Mouse (Mus musculus) induced T-regulatory cell, adult 2 months (primary cell): ENCODE measurements around the gene Grin2b.

ENCODE experiments used
- DNase-seq: peaks from one replicate; pipeline ENCODE4 v3.0.0-alpha.2; 2012; ENCODE audit warnings: low read depth

Gene Grin2b

GRCm38 (mm10) chr6:136008120-136008519, 165.2 kb downstream of the Grin2b start:
- no peak for DNase-seq

GRCm38 (mm10) chr6:135994691-135995090, 178.6 kb downstream of the Grin2b start:
- DNase-seq, result no peak

- no peak for DNase-seq
Measured at GRCm38 (mm10) chr6:135993897-135994296, 179.4 kb downstream of the Grin2b start.

- no peak for DNase-seq
Measured at GRCm38 (mm10) chr6:135993378-135993777, 179.9 kb downstream of the Grin2b start.

- no peak for DNase-seq
Measured at GRCm38 (mm10) chr6:135976106-135976505, 197.2 kb downstream of the Grin2b start.

- DNase-seq, result no peak
Measured at GRCm38 (mm10) chr6:135972481-135972880, 200.8 kb downstream of the Grin2b start.

- DNase-seq, result no peak
Measured at GRCm38 (mm10) chr6:135971481-135971880, 201.8 kb downstream of the Grin2b start.

- DNase-seq, result no peak
Measured at GRCm38 (mm10) chr6:135970716-135971318, 202.5 kb downstream of the Grin2b start.

- no peak for DNase-seq
Measured at GRCm38 (mm10) chr6:135961766-135962165, 211.5 kb downstream of the Grin2b start.

- no peak for DNase-seq
Measured at GRCm38 (mm10) chr6:135959629-135960028, 213.7 kb downstream of the Grin2b start.

GRCm38 (mm10) chr6:135951666-135952065, 221.6 kb downstream of the Grin2b start:
- DNase-seq, result no peak

GRCm38 (mm10) chr6:135945511-135945910, 227.8 kb downstream of the Grin2b start:
- DNase-seq, result no peak

GRCm38 (mm10) chr6:135944358-135944757, 229.0 kb downstream of the Grin2b start:
- DNase-seq, result no peak

- no peak for DNase-seq
Measured at GRCm38 (mm10) chr6:135943121-135943617, 230.1 kb downstream of the Grin2b start.

- DNase-seq, result no peak
Measured at GRCm38 (mm10) chr6:135932924-135933323, 240.4 kb downstream of the Grin2b start.

GRCm38 (mm10) chr6:135932400-135932920, 240.9 kb downstream of the Grin2b start:
- DNase-seq, result no peak

GRCm38 (mm10) chr6:135917676-135918075, 255.6 kb downstream of the Grin2b start:
- DNase-seq, result no peak

- DNase-seq, result no peak
Measured at GRCm38 (mm10) chr6:135914608-135915007, 258.7 kb downstream of the Grin2b start.

GRCm38 (mm10) chr6:135912114-135912513, 261.2 kb downstream of the Grin2b start:
- no peak for DNase-seq

- no peak for DNase-seq
Measured at GRCm38 (mm10) chr6:135911131-135911530, 262.2 kb downstream of the Grin2b start.

- DNase-seq, result peak; percentile 18
Measured at GRCm38 (mm10) chr6:135907540-135908320, 265.6 kb downstream of the Grin2b start.

GRCm38 (mm10) chr6:135907137-135907536, 266.2 kb downstream of the Grin2b start:
- DNase-seq, result no peak

- no peak for DNase-seq
Measured at GRCm38 (mm10) chr6:135904391-135904790, 268.9 kb downstream of the Grin2b start.
